In the genomic region with DNA sequence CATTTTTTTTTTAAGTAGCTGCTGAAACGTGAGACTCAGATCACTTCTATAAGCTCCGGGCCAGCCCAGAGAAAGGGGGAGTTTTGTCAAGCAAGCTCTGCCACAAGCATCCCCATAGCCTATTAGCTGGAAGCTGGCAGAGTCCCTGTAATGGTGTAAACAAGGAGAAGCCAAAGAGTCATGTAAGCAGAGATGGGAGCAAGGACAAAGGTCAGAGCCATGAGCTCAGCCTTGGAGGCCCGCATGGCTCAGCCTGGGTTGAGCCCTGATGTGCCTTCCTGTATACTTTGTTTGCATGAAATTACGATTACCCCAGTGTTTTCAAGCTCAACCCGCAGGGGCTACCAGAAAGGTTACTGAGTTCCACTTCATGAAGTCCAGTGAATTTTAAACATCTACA, we compare ENCODE assay signal across 10 mouse cellular contexts. TPM values are rescaled to one million over a fixed set of nuclear protein-coding genes. Genes with fewer than 3 reads are reported as not detected.
DNase-seq lines count a peak whose midpoint lies in the region; ATAC-seq and TF ChIP-seq lines count a peak whose summit lies in the region.
"Had no signal": no experiment of that assay in that cellular context is flagged by ENCODE, and none has a peak within 500 bp of the region (broad histone marks: within the 10 kb centered on the region; RNA-seq: fewer than 3 reads in every experiment).

No protein-coding gene starts in this region.

- H3K4me2 ChIP-seq in intestine, embryonic 15.5 days (replicated peaks): 0 out of 2 replicates have a peak overlapping the region, but pooled peaks have one; percentile 26
- H3K4me2 ChIP-seq: hindbrain, embryonic 15.5 days; limb, embryonic 13.5 days had no signal

- peak overlapping the region; percentile 73 for H3K27ac ChIP-seq in gastrocnemius, adult 2 months
- peak overlapping the region; percentile 76 for H3K27ac ChIP-seq in intestine, embryonic 15.5 days
- H3K27ac ChIP-seq: hindbrain, embryonic 15.5 days; limb, embryonic 13.5 days had no signal

- 8% methylated on average over 5 of the region's 5 CpGs for WGBS in intestine, embryonic 15.5 days

- ATAC-seq in intestine, embryonic 15.5 days: peak; percentile 70
- ATAC-seq in megakaryocyte-erythroid progenitor cell, adult 5-6 weeks (replicated peaks; ENCODE audit: low FRiP score, low TSS enrichment, poor library complexity, severe bottlenecking): no peak
- no peak for ATAC-seq in monocyte, adult 5-6 weeks (replicated peaks; ENCODE audit: insufficient number of reproducible peaks, low FRiP score, low TSS enrichment, poor library complexity, severe bottlenecking)

- H3K27me3 ChIP-seq in intestine, embryonic 15.5 days (replicated peaks): no peaks in the 10 kb centered on the region
- H3K27me3 ChIP-seq: hindbrain, embryonic 15.5 days; limb, embryonic 13.5 days had no signal

- no peaks in the 10 kb centered on the region for H3K9me3 ChIP-seq in intestine, embryonic 15.5 days
- H3K9me3 ChIP-seq: hindbrain, embryonic 15.5 days; limb, embryonic 13.5 days had no signal

- H3K36me3 ChIP-seq in intestine, embryonic 15.5 days: no peaks in the 10 kb centered on the region
- H3K36me3 ChIP-seq: hindbrain, embryonic 15.5 days; limb, embryonic 13.5 days had no signal

- peaks cover 24% of the 10 kb centered on the region for H3K4me1 ChIP-seq in intestine, embryonic 15.5 days (replicated peaks)
- H3K4me1 ChIP-seq: hindbrain, embryonic 15.5 days had no signal

- H3K4me3 ChIP-seq in gastrocnemius, adult 2 months: no peak overlapping the region
- H3K4me3 ChIP-seq in intestine, embryonic 15.5 days (replicated peaks): no peak overlapping the region
- H3K4me3 ChIP-seq: hindbrain, embryonic 15.5 days; limb, embryonic 13.5 days had no signal

- TF ChIP-seq CTCF in gastrocnemius, adult 2 months (IDR thresholded peaks at IDR 0.05): no peak

- H3K9ac ChIP-seq in intestine, embryonic 15.5 days: no peak overlapping the region
- H3K9ac ChIP-seq: hindbrain, embryonic 15.5 days; limb, embryonic 13.5 days had no signal

- intact Hi-C loops in gastrocnemius, adult 2 months (cut with DNase I): no loop called here
- intact Hi-C loops in gastrocnemius, postnatal 36 days (cut with DNase I): no loop called here

- DNase-seq in gastrocnemius, adult 2 months: no peak
- DNase-seq in gastrocnemius, postnatal 36 days: no peak
- DNase-seq in adipocyte (ENCODE audit: low spot score): peak; percentile 82
- DNase-seq in kidney, postnatal 4 days: peak; percentile 39 to 60
- DNase-seq in B cell, adult 2 months: no peak

RNA-seq across cellular contexts. Expression of a gene that starts 19.5 kb away (rescaled TPM):
- total RNA-seq in gastrocnemius, adult 2 months (2021): 1 to 10 TPM; 1.3 to 2.5 TPM
- 1 to 10 TPM; 1.2 to 1.9 TPM for total RNA-seq in gastrocnemius, postnatal 36 days (2021)
- 14.8 and 16.5 TPM in 2 replicates for polyA plus RNA-seq in intestine, embryonic 15.5 days (2015; fragmentation: Nextera tagmentation; extraction: Ambion mirVana)
- total RNA-seq in megakaryocyte-erythroid progenitor cell, adult 5-6 weeks (2014; fragmentation: Nextera tagmentation): 0.35 TPM in 1 of 2 replicates, not detected in the other
- total RNA-seq in megakaryocyte-erythroid progenitor cell, adult 5-6 weeks (2017): not detected in 2 replicates
- total RNA-seq in monocyte, adult 5-6 weeks (2017): 11.7 to 33.0 TPM (median 18.9 TPM) in 3 replicates

RNA-seq across cellular contexts. Expression of a gene that starts 38.3 kb away (rescaled TPM):
- total RNA-seq in gastrocnemius, adult 2 months (2021): 10 to 100 TPM; 28.1 to 31.2 TPM
- 10 to 100 TPM; 25.2 to 27.7 TPM for total RNA-seq in gastrocnemius, postnatal 36 days (2021)
- polyA plus RNA-seq in intestine, embryonic 15.5 days (2015; fragmentation: Nextera tagmentation; extraction: Ambion mirVana): 94.4 and 101 TPM in 2 replicates
- total RNA-seq in megakaryocyte-erythroid progenitor cell, adult 5-6 weeks (2014; fragmentation: Nextera tagmentation): 27.5 and 63.2 TPM in 2 replicates
- 35.5 and 46.5 TPM in 2 replicates for total RNA-seq in megakaryocyte-erythroid progenitor cell, adult 5-6 weeks (2017)
- 27.9 to 51.1 TPM (median 46.4 TPM) in 3 replicates for total RNA-seq in monocyte, adult 5-6 weeks (2017)

Comparison
In these comparisons a context has a peak if more than half of its experiments do, and no peak if none do; other contexts are left out.
1. DNase-seq: peak in adipocyte (single experiment) and kidney, postnatal 4 days (2 of 2); none in gastrocnemius, adult 2 months (single experiment), gastrocnemius, postnatal 36 days (0 of 2) and B cell, adult 2 months (0 of 2).